ENCODE assay signal across 13 mouse cellular contexts in the genomic region with DNA sequence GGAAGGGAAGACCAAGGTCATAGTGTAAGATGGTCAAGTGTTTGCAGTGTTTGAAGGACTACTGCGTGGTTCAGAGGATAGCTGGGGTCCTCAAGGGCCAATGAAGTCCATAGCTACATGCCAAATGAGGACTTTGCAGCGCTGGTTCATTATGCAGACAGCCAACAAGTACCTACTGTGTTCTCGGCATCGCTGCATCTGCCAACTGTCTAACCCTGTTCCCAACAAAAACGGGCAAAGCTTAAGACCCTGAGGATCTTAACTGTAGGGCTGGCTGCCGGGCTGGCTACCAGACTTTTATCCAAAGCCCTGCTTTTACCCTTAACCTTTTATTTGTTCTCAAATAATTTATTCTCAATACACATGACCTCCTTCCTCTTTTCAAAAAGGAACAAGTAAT.
DNase-seq lines count a peak whose midpoint lies in the region; ATAC-seq lines count a peak whose summit lies in the region.
"Had no signal": no experiment of that assay in that cellular context is flagged by ENCODE, and none has a peak within 500 bp of the region (broad histone marks: within the 10 kb centered on the region; RNA-seq: fewer than 3 reads in every experiment).

No protein-coding gene starts in this region.

- peaks cover 29% of the 10 kb centered on the region for H3K4me1 ChIP-seq in forebrain, embryonic 14.5 days (ENCODE audit: control insufficient read depth, insufficient read depth, low read length)
- H3K4me1 ChIP-seq in hindbrain, embryonic 16.5 days (ENCODE audit: control insufficient read depth, insufficient read depth, low read depth, low read length), result peaks cover 24% of the 10 kb centered on the region
- H3K4me1 ChIP-seq in neural tube, embryonic 12.5 days, result peaks cover 29% of the 10 kb centered on the region

- 23% methylated on average over 6 of the region's 6 CpGs for WGBS in forebrain, embryonic 14.5 days
- WGBS in hindbrain, embryonic 16.5 days, result 24% methylated on average over 6 of the region's 6 CpGs
- 34% methylated on average over 6 of the region's 6 CpGs for WGBS in neural tube, embryonic 12.5 days

- H3K9me3 ChIP-seq in forebrain, embryonic 14.5 days (replicated peaks; ENCODE audit: control insufficient read depth, low read length), result no peaks in the 10 kb centered on the region
- H3K9me3 ChIP-seq in hindbrain, embryonic 16.5 days (ENCODE audit: control insufficient read depth, low read length), result no peaks in the 10 kb centered on the region
- H3K9me3 ChIP-seq in neural tube, embryonic 12.5 days, result no peaks in the 10 kb centered on the region
- H3K9me3 ChIP-seq: limb, embryonic 10.5 days had no signal

- H3K4me2 ChIP-seq in forebrain, embryonic 14.5 days (ENCODE audit: low read length), result peak overlapping the region; percentile 48
- peak overlapping the region; percentile 51 for H3K4me2 ChIP-seq in hindbrain, embryonic 16.5 days (ENCODE audit: low read length)
- peak overlapping the region; percentile 50; the same call in 1 of the 2 replicates for H3K4me2 ChIP-seq in neural tube, embryonic 12.5 days (replicated peaks)

- 0 out of 2 replicates have a peak overlapping the region, but pooled peaks have one; percentile 5 for H3K4me3 ChIP-seq in forebrain, embryonic 14.5 days (ENCODE audit: low read depth, low read length)
- no peak overlapping the region for H3K4me3 ChIP-seq in hindbrain, embryonic 16.5 days (ENCODE audit: low read length)
- no peak overlapping the region for H3K4me3 ChIP-seq in neural tube, embryonic 12.5 days
- H3K4me3 ChIP-seq: limb, embryonic 10.5 days had no signal

- peak overlapping the region; percentile 76 for H3K27ac ChIP-seq in forebrain, embryonic 14.5 days (ENCODE audit: low read depth, low read length)
- H3K27ac ChIP-seq in hindbrain, embryonic 16.5 days (ENCODE audit: low read depth, low read length), result peak overlapping the region; percentile 73
- peak overlapping the region; percentile 63; the same call in 1 of the 2 replicates for H3K27ac ChIP-seq in neural tube, embryonic 12.5 days
- H3K27ac ChIP-seq: kidney, postnatal 0 days; limb, embryonic 10.5 days; liver, embryonic 14.5 days had no signal

- peak; percentile 44 for ATAC-seq in forebrain, embryonic 14.5 days
- peak; percentile 31; the same call in 1 of the 2 replicates for ATAC-seq in hindbrain, embryonic 16.5 days
- ATAC-seq in neural tube, embryonic 12.5 days (ENCODE audit: low FRiP score, low read depth), result peak; percentile 11; the same call in 1 of the 2 replicates
- ATAC-seq: Patski had no signal

- DNase-seq in cerebellum, postnatal 14 days, result peak; percentile 23 to 44
- DNase-seq in cerebellum, adult 8-10 months, result no peak
- peak; percentile 58 for DNase-seq in forebrain, embryonic 14.5 days (ENCODE audit: low spot score)
- no peak for DNase-seq in urinary bladder, postnatal 14 days (ENCODE audit: low spot score)
- DNase-seq in spleen, postnatal 10 days (ENCODE audit: low spot score in 2 of 2), result no peak
- DNase-seq in adrenal gland, postnatal 14 days, result no peak
- DNase-seq: lung, postnatal 10 days had no signal

- H3K36me3 ChIP-seq in forebrain, embryonic 14.5 days (ENCODE audit: control insufficient read depth, insufficient read depth, low read length), result no peaks in the 10 kb centered on the region
- H3K36me3 ChIP-seq in hindbrain, embryonic 16.5 days (ENCODE audit: control insufficient read depth, insufficient read depth, low read length), result no peaks in the 10 kb centered on the region
- H3K36me3 ChIP-seq in neural tube, embryonic 12.5 days, result no peaks in the 10 kb centered on the region

- H3K27me3 ChIP-seq in forebrain, embryonic 14.5 days (replicated peaks; ENCODE audit: control insufficient read depth, insufficient read depth, low read length), result no peaks in the 10 kb centered on the region
- H3K27me3 ChIP-seq in hindbrain, embryonic 16.5 days (replicated peaks; ENCODE audit: control insufficient read depth, insufficient read depth, low read length), result no peaks in the 10 kb centered on the region
- no peaks in the 10 kb centered on the region for H3K27me3 ChIP-seq in neural tube, embryonic 12.5 days (replicated peaks)
- H3K27me3 ChIP-seq: Patski had no signal

- H3K9ac ChIP-seq in forebrain, embryonic 14.5 days (ENCODE audit: low read length), result peak overlapping the region; percentile 30
- peak overlapping the region; percentile 52 for H3K9ac ChIP-seq in hindbrain, embryonic 16.5 days (ENCODE audit: low read depth, low read length)
- H3K9ac ChIP-seq in neural tube, embryonic 12.5 days, result no peak overlapping the region; the same call in 1 of the 2 replicates
- H3K9ac ChIP-seq: liver, embryonic 14.5 days had no signal

Comparison
In these comparisons a context has a peak if more than half of its experiments do, and no peak if none do; other contexts are left out.
1. DNase-seq: peak in cerebellum, postnatal 14 days (2 of 2) and forebrain, embryonic 14.5 days (single experiment); none in cerebellum, adult 8-10 months (single experiment), urinary bladder, postnatal 14 days (single experiment), spleen, postnatal 10 days (0 of 2) and adrenal gland, postnatal 14 days (single experiment).
2. Peak in every context shown above with its lines, with median percentiles within 50 percentile points of each other: ATAC-seq, H3K27ac ChIP-seq and H3K4me2 ChIP-seq.